Mouse (Mus musculus) lung, embryonic 16.5 days (tissue): ENCODE data around the gene Cuzd1. TPM values are rescaled to one million over a fixed set of nuclear protein-coding genes. Genes with fewer than 3 reads are reported as not detected.
A peak's percentile ranks its signal among the peaks of the same experiment; 100 is the strongest.

ENCODE experiments used
- ATAC-seq: fragments of 200-750 bp; cut with Nextera tagmentation; 2 replicates; pipeline ENCODE4 v1.8.0; 2017; ENCODE audit warnings: low read depth, mild to moderate bottlenecking, moderate library complexity
- H3K27ac ChIP-seq: fragments of 300-500 bp; sonication (generic); 2 replicates; pipeline ENCODE4 v1.5.1; 2014; ENCODE audit warnings: mild to moderate bottlenecking, control low read depth, low read length
- H3K27me3 ChIP-seq: fragments of 300-500 bp; sonication (generic); 2 replicates; pipeline ENCODE4 v1.6.1; 2014; ENCODE audit warnings: low read depth, low read length, mixed read lengths; ENCODE audit not compliant: control insufficient read depth, insufficient read depth
- H3K36me3 ChIP-seq: fragments of 300-500 bp; sonication (generic); 2 replicates; pipeline ENCODE4 v1.6.1; 2014; ENCODE audit warnings: low read length; ENCODE audit not compliant: control insufficient read depth, insufficient read depth
- H3K4me1 ChIP-seq: fragments of 300-500 bp; sonication (generic); replicated peaks from 2 replicates; pipeline ENCODE4 v1.6.1; 2014; ENCODE audit warnings: low read length, mixed read lengths; ENCODE audit not compliant: control insufficient read depth, insufficient read depth
- H3K4me2 ChIP-seq: fragments of 300-500 bp; sonication (generic); 2 replicates; pipeline ENCODE4 v1.6.1; 2014; ENCODE audit warnings: low read depth, low read length, control low read depth
- H3K4me3 ChIP-seq: fragments of 300-500 bp; sonication (generic); 2 replicates; pipeline ENCODE4 v1.5.1; 2014; ENCODE audit warnings: mild to moderate bottlenecking, low read length, control low read depth
- H3K9ac ChIP-seq: fragments of 300-500 bp; sonication (generic); 2 replicates; pipeline ENCODE4 v1.6.1; 2014; ENCODE audit warnings: low read length, control low read depth
- H3K9me3 ChIP-seq: fragments of 300-500 bp; sonication (generic); 2 replicates; pipeline ENCODE4 v1.6.1; 2016; ENCODE audit warnings: low read length; ENCODE audit not compliant: control insufficient read depth
- WGBS: fragments of 180-500 bp; shearing (Covaris S2); extraction: QIAGEN DNeasy Blood & Tissue Kit; methylation state at CpG from one replicate; pipeline ENCODE4 v1.1.7; 2014; 5-methylcytosine and 5-hydroxymethylcytosine counted together
- polyA plus RNA-seq: library from polyadenylated mRNA; unstranded; fragments of >200 nt; fragmentation: Nextera tagmentation; extraction: Ambion mirVana; gene quantifications from 2 replicates; pipeline ENCODE4 v1.2.1, GENCODE M21; 2015

The Cuzd1 gene
- polyA plus RNA-seq, 1 experiment from 2014 or later = not detected

DNA sequence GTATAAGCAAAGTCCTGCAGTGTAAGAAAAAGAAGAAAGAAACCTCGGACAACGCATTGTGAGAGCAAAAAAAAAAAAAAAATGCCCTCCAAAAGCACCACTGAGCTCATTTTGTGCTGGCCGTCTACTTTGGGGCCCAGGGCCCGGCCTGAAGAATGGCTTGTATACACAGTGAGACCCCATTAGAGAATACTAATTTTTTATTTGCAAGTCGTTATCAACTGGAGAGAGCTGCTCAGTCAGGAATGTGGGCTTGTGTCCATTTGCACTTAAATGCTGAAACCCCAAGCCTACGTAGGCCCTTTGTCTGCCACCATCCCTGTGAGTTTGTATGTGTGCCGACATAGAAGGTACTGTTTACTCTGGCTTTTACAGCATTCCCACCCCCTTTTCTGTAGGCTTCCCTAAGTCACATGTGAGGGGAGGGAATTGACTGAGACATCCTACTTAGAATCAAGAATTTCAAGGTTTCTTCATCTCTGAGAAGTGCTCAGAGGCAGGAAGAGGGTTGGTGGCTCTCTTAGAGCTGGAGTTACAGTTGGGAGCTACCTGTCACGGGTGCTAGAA lies 15.5 kb upstream of the Cuzd1 start:
- H3K4me2 ChIP-seq = no peak overlapping the region
- H3K36me3 ChIP-seq = peaks cover 9% of the 10 kb centered on the region; the same call in 1 of the 2 replicates
- no peak overlapping the region for H3K4me3 ChIP-seq
- no peak overlapping the region for H3K9ac ChIP-seq
- ATAC-seq = peak; percentile 56; the same call in 1 of the 2 replicates
- H3K9me3 ChIP-seq = no peaks in the 10 kb centered on the region
- H3K27me3 ChIP-seq = no peaks in the 10 kb centered on the region
- peaks cover 7% of the 10 kb centered on the region; the same call in 1 of the 2 replicates for H3K4me1 ChIP-seq
- H3K27ac ChIP-seq = peak overlapping the region; percentile 63
- WGBS = 18% methylated on average over 8 of the region's 8 CpGs

DNA sequence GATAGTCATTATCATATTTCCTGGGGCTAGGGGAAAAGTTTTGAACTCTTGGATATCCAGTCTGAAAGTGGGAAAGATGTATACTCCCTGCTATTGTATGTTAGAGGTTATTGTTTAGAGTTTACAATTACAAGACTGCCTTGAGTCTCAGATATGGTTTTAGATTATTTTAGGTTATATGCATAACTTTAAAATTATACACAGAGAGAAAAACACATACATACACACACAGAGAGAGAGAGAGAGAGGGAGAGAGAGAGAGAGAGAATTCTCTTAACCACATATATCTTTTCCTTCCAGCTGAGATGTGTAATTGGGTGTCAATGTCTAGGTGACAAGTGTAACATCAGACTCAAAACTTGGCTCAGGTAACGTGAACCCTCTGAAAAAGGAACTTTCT lies 11.5 kb upstream of the Cuzd1 start, which contains the start of gene Fam24a:
TSS of gene Fam24a (plus strand) at position 301 of the 400 bp plus-strand sequence.
- no peak within 1 kb of the TSS for H3K9ac ChIP-seq
- no peaks in the 10 kb centered on the region for H3K36me3 ChIP-seq
- ATAC-seq = no peak
- H3K27me3 ChIP-seq = no peaks in the 10 kb centered on the region
- H3K4me1 ChIP-seq = peaks cover 7% of the 10 kb centered on the region; the same call in 1 of the 2 replicates
- no peak within 1 kb of the TSS for H3K4me2 ChIP-seq
- no peaks in the 10 kb centered on the region for H3K9me3 ChIP-seq
- H3K4me3 ChIP-seq = no peak within 1 kb of the TSS
- WGBS = 31% methylated on average over 1 of the region's 1 CpGs
- no peak within 1 kb of the TSS for H3K27ac ChIP-seq

DNA sequence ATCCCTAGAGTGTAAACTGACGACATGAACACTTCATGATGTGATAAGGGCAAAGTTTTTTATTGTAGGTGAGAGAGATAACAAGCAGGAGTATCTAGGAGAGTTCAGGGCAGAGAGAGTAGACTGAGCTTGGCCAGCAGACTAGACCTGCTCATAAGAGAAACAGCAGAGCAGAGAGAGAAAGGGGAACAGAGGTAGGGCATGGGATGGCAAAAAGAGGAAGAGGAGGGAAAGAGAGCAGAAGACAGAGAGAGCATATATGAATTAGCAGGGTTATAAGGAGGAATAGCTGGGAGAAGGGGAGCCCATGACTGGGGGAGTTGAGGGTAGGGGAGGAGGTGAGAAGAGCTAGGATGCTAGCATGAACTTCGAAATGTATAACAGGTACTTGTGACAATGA lies 9.6 kb upstream of the Cuzd1 start:
- Histone ChIP-seq H3K9ac (no peak overlapping the region), H3K36me3 (no peaks in the 10 kb centered on the region), H3K4me3 (no peak overlapping the region), H3K27me3 (no peaks in the 10 kb centered on the region), H3K4me2 (no peak overlapping the region), H3K27ac (no peak overlapping the region), H3K9me3 (no peaks in the 10 kb centered on the region), H3K4me1 (no peaks in the 10 kb centered on the region)
- no peak for ATAC-seq
- 54% methylated on average over 2 of the region's 2 CpGs for WGBS

DNA sequence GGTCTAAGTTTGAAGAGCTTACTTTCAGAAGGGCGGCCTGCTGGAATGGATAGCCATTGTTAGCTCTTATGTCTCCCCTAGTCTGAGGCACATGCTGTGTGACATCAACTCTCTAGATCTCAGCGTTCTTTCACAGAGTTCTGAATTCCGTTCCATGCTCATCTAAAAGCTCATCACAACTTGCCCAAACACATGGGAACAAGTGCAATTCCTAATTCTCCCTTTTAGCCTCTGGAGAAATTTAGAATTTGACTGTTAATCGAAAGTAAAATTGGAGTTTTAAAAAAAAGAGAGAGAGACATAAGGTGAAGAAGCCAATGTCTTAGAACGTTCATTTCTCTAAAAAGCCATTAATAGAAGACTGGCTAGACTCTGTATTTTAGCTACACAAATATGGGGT lies 7.3 kb upstream of the Cuzd1 start, which contains the start of gene Fam24b:
TSS of gene Fam24b (minus strand) at position 101 of the 400 bp plus-strand sequence.
- no peaks in the 10 kb centered on the region for H3K9me3 ChIP-seq
- 91% methylated on average over 5 of the region's 5 CpGs for WGBS
- H3K27ac ChIP-seq = no peak within 1 kb of the TSS
- H3K4me1 ChIP-seq = no peaks in the 10 kb centered on the region
- H3K9ac ChIP-seq = no peak within 1 kb of the TSS
- H3K36me3 ChIP-seq = no peaks in the 10 kb centered on the region
- H3K4me3 ChIP-seq = no peak within 1 kb of the TSS
- no peak within 1 kb of the TSS for H3K4me2 ChIP-seq
- ATAC-seq = no peak
- H3K27me3 ChIP-seq = no peaks in the 10 kb centered on the region

DNA sequence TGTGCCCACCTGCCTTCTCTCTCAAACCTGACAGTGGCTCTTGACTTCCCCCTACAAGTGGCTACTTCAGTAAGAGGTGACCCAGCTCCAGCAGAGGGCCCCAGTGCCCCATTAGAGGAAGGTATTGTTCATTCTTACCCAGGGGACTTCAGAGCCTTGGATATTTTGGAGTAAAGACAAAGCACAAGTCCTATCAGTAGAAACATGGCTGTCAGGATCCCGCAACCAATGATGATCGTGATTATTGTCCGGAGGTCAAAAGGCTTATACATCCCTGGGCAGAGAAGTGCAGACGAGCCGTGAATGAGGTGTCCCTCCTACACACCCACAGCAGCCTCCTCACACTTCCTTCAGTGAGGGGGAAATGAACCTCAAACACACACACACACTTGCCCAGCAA lies 5.0 kb upstream of the Cuzd1 start:
- Histone ChIP-seq H3K4me2 (no peak overlapping the region), H3K27ac (no peak overlapping the region), H3K4me3 (no peak overlapping the region), H3K9ac (no peak overlapping the region), H3K36me3 (no peaks in the 10 kb centered on the region), H3K9me3 (no peaks in the 10 kb centered on the region), H3K4me1 (no peaks in the 10 kb centered on the region), H3K27me3 (no peaks in the 10 kb centered on the region)
- no peak for ATAC-seq
- WGBS = 85% methylated on average over 5 of the region's 5 CpGs

DNA sequence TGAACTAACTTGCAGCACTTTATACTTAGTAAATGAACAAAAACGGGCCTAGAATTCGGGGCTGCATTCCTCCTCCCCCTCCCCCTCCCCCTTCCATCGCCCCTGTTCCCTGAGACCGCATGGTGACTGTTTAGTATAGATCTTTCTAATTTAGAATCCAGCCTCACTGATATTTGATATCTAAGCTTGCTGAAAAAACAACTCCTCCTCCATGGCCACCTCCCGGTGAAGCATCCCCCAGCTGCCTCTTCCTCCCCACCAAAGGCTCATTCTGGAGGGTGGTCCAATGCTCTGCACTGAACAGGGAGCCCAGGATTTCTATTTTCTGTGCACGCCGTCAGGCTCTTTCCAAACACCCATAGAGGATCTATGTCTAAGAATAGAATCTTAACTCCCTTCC lies 3.8 kb downstream of the Cuzd1 start:
- Histone ChIP-seq H3K27ac (no peak overlapping the region), H3K36me3 (no peaks in the 10 kb centered on the region), H3K27me3 (no peaks in the 10 kb centered on the region), H3K4me1 (no peaks in the 10 kb centered on the region), H3K9ac (no peak overlapping the region), H3K9me3 (no peaks in the 10 kb centered on the region), H3K4me2 (no peak overlapping the region), H3K4me3 (no peak overlapping the region)
- WGBS = 69% methylated on average over 5 of the region's 7 CpGs
- ATAC-seq = no peak

DNA sequence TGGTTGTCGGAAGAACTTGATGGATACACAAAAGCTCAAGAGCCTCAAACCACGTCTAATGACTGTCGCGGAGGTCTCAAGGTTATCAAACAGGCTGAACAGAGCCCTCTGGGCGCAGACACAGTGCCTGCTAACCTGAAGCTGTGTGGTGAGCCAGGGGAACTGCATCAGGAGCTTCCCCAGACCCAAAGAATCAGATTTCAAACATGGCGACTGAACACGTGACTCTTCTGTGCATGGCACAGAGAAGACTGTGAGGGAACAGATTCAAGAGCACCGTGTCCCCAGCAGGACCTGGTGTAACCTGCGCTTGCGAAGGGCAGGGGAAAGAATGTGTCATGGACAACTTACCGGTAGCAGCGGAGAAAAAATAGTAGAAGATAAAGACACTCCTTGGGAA lies 4.5 kb downstream of the Cuzd1 start:
- Histone ChIP-seq H3K9ac (no peak overlapping the region), H3K9me3 (no peaks in the 10 kb centered on the region), H3K4me2 (no peak overlapping the region), H3K27me3 (no peaks in the 10 kb centered on the region), H3K4me1 (no peaks in the 10 kb centered on the region), H3K4me3 (no peak overlapping the region), H3K36me3 (no peaks in the 10 kb centered on the region), H3K27ac (no peak overlapping the region)
- ATAC-seq = no peak
- WGBS = 47% methylated on average over 12 of the region's 12 CpGs

DNA sequence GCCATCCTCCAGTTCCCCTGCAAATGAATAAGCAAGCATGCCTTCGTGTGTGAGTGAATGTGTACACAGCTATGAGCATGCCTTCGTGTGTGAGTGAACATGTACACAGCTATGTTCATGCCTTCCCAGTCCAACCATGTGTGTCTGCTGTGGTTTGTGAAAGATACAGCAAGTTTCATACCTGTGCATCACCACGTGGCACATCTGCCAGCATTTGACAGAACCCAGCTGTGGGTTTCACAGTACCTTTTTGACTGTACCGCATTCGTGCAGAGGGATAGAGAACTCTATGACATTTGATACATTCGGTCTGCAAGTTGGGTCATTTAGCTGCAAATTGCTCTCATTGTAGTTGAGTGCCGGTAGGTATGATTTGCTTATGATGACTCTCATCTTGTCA lies 7.6 kb downstream of the Cuzd1 start:
- Histone ChIP-seq H3K36me3 (no peaks in the 10 kb centered on the region), H3K9ac (no peak overlapping the region), H3K4me3 (no peak overlapping the region), H3K9me3 (no peaks in the 10 kb centered on the region), H3K27ac (no peak overlapping the region), H3K4me2 (no peak overlapping the region), H3K27me3 (no peaks in the 10 kb centered on the region), H3K4me1 (no peaks in the 10 kb centered on the region)
- no peak for ATAC-seq
- WGBS = 77% methylated on average over 7 of the region's 7 CpGs

DNA sequence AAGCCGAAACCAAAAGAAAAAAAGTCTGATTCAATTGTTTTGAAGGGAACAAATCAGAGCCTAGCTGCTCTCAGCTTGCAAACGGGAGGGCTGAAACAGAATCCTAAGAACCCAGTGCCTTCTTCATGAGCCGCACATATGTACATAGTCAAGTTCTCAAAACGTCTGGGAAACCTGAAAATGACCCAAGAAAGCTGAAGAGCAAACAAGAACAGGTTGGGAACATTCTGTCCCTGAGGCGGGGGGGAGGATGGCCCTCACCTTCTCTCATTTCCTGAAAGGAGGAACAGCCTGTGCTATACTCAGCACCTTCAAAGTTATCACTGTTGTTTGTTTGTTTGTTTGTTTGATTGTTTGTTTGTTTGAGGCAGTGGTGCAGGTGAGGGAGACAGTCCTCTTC lies 15.4 kb downstream of the Cuzd1 start:
- Histone ChIP-seq H3K27me3 (no peaks in the 10 kb centered on the region), H3K9ac (no peak overlapping the region), H3K27ac (no peak overlapping the region), H3K36me3 (no peaks in the 10 kb centered on the region), H3K4me3 (no peak overlapping the region), H3K4me2 (no peak overlapping the region), H3K4me1 (no peaks in the 10 kb centered on the region), H3K9me3 (no peaks in the 10 kb centered on the region)
- 66% methylated on average over 5 of the region's 5 CpGs for WGBS
- no peak for ATAC-seq

DNA sequence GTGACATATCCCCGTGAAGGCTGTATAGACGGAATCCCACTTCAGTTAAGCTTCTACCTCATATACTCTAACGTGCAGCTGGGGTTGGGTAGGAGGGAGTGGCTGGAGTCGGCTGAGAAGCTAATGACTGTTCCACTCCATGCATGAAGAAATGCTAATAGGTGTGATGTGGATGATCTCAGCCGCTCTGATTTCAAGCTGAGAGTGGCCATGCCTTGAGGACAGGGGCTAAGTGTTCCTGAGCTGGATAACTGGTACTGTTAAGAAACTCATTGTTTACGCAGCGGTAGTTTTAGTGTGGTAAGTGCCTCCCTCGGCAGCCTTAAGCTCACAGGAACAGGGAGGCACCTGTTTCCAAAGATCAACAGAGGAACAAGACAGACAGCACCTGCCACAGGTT lies 18.8 kb downstream of the Cuzd1 start:
- Histone ChIP-seq H3K4me2 (no peak overlapping the region), H3K9me3 (no peaks in the 10 kb centered on the region), H3K9ac (no peak overlapping the region), H3K36me3 (no peaks in the 10 kb centered on the region), H3K27me3 (no peaks in the 10 kb centered on the region), H3K27ac (no peak overlapping the region), H3K4me3 (no peak overlapping the region), H3K4me1 (no peaks in the 10 kb centered on the region)
- peak; percentile 45; the same call in 1 of the 2 replicates for ATAC-seq
- WGBS = 53% methylated on average over 8 of the region's 8 CpGs
